Mouse (Mus musculus) thymus, postnatal 4 days (tissue): ENCODE measurements around the gene Pgm5.

ENCODE experiments used
- DNase-seq: peaks from one replicate; pipeline ENCODE4 v3.0.0; 2021

Pgm5 gene

GRCm38 (mm10) chr19:24865436-24865835 lies 3.8 kb upstream of the Pgm5 start:
- DNase-seq: no peak

GRCm38 (mm10) chr19:24861276-24861611 lies 411 bp downstream of the Pgm5 start:
- DNase-seq: no peak

GRCm38 (mm10) chr19:24851456-24852315 lies 10.0 kb downstream of the Pgm5 start:
- DNase-seq: no peak

- DNase-seq: no peak
Measured at GRCm38 (mm10) chr19:24848844-24849243, 12.8 kb downstream of the Pgm5 start.

- DNase-seq: no peak
Measured at GRCm38 (mm10) chr19:24848345-24848744, 13.3 kb downstream of the Pgm5 start.

- no peak for DNase-seq
Measured at GRCm38 (mm10) chr19:24845007-24845546, 16.6 kb downstream of the Pgm5 start.

- DNase-seq: no peak
Measured at GRCm38 (mm10) chr19:24842080-24842479, 19.6 kb downstream of the Pgm5 start.

- no peak for DNase-seq
Measured at GRCm38 (mm10) chr19:24824517-24824916, 37.1 kb downstream of the Pgm5 start.

GRCm38 (mm10) chr19:24815661-24816221 lies 45.9 kb downstream of the Pgm5 start:
- no peak for DNase-seq

- no peak for DNase-seq
Measured at GRCm38 (mm10) chr19:24812861-24813293, 48.8 kb downstream of the Pgm5 start.

GRCm38 (mm10) chr19:24812106-24812810 lies 49.4 kb downstream of the Pgm5 start:
- no peak for DNase-seq

- no peak for DNase-seq
Measured at GRCm38 (mm10) chr19:24811451-24811850, 50.2 kb downstream of the Pgm5 start.

GRCm38 (mm10) chr19:24806013-24806412 lies 55.6 kb downstream of the Pgm5 start:
- no peak for DNase-seq

- no peak for DNase-seq
Measured at GRCm38 (mm10) chr19:24797606-24798005, 64.0 kb downstream of the Pgm5 start.

- DNase-seq: no peak
Measured at GRCm38 (mm10) chr19:24794350-24794749, 67.3 kb downstream of the Pgm5 start.

GRCm38 (mm10) chr19:24793545-24794139 lies 68.0 kb downstream of the Pgm5 start:
- no peak for DNase-seq

- no peak for DNase-seq
Measured at GRCm38 (mm10) chr19:24792876-24793275, 68.8 kb downstream of the Pgm5 start.

GRCm38 (mm10) chr19:24785898-24786297 lies 75.8 kb downstream of the Pgm5 start:
- DNase-seq: no peak

- no peak for DNase-seq
Measured at GRCm38 (mm10) chr19:24785056-24785675, 76.5 kb downstream of the Pgm5 start.

- DNase-seq: no peak
Measured at GRCm38 (mm10) chr19:24783736-24784135, 77.9 kb downstream of the Pgm5 start.

GRCm38 (mm10) chr19:24779996-24780395 lies 81.7 kb downstream of the Pgm5 start:
- no peak for DNase-seq

GRCm38 (mm10) chr19:24770345-24770744 lies 91.3 kb downstream of the Pgm5 start:
- DNase-seq: no peak

GRCm38 (mm10) chr19:24767401-24767800 lies 94.3 kb downstream of the Pgm5 start:
- DNase-seq: no peak
